Mouse (Mus musculus): ENCODE data around the gene Jazf1. TPM values are rescaled to one million over a fixed set of nuclear protein-coding genes. Genes with fewer than 3 reads are reported as not detected.

The Jazf1 gene
- total and polyA plus RNA-seq, 2 experiments from 2014 or later = 35.2 to 56.1 TPM

DNA sequence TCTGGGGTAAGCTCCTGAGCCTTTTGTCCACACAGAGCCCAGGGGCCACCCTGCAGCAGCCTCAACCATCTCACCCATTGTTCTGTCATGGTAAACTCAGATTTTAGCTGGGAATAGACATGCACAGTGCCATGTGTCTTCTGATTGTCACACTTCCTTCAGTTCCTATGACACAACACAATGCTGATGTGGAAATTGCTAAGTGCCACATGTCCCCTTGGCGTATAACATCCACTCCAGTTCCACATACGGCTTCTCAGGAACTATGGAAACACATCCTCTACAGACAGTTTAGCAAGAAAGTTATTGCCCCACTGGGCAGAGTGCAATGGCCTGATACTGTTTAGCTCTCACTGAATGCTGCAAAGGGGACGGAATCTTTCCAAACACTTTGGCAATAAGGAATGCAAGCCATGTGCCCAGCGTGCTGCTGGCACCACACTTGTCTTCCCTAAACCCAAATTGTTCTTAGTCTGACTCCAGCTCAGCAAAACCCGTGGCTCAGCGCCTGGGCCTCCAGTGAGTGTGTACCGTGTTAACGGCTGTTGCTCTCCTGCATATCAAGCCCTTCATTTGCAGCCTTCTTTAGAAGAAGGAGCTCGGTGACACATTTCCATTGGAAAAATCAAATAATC, 207.1 kb downstream of the Jazf1 start:
- DNase-seq (ENCODE audit: low spot score) (peak; percentile 81), ATAC-seq (peak; percentile 77)
- H3K27ac ChIP-seq = peak overlapping the region; percentile 56
- no peaks in the 10 kb centered on the region for H3K9me3 ChIP-seq (ENCODE audit: low read length)
- no peak overlapping the region for H3K4me3 ChIP-seq (ENCODE audit: low read length)
- no peak overlapping the region for H3K4me2 ChIP-seq (ENCODE audit: low read depth, low read length)
- no peaks in the 10 kb centered on the region for H3K36me3 ChIP-seq (ENCODE audit: insufficient read depth, low read length)
- 29% methylated on average over 9 of the region's 9 CpGs for WGBS
- no peaks in the 10 kb centered on the region for H3K27me3 ChIP-seq (ENCODE audit: insufficient read depth, low read length)
- no peak overlapping the region for H3K9ac ChIP-seq (replicated peaks; ENCODE audit: low read length)
- no peak for TF ChIP-seq CTCF (IDR thresholded peaks at IDR 0.05; ENCODE audit: low read depth)
- H3K4me1 ChIP-seq (ENCODE audit: insufficient read depth, low read length) = peaks cover 35% of the 10 kb centered on the region

DNA sequence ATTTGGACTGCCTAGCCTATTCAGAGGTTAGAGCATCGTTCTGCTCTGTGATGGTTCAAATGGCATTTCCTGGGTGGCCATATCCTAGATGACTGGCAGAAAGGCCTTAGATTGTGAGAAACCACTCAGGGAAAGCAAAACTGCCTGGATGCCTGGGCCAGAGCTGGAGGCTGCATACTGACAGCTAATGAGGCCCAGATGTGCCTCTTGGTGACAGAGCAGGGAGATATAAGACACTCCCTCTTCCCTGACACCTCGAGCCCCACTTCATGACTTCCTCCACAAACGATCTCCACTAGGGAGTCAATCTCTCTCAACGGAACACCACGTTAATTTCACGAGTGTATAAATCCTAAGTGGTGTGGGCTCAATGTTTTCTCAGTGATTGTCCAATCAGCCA, 207.7 kb downstream of the Jazf1 start:
- Histone ChIP-seq H3K27ac (peak overlapping the region; percentile 56; the same call in 1 of the 2 replicates), H3K27me3 (ENCODE audit: insufficient read depth, low read length) (no peaks in the 10 kb centered on the region), H3K4me2 (ENCODE audit: low read depth, low read length) (no peak overlapping the region), H3K9ac (replicated peaks; ENCODE audit: low read length) (no peak overlapping the region), H3K9me3 (ENCODE audit: low read length) (no peaks in the 10 kb centered on the region), H3K4me1 (ENCODE audit: insufficient read depth, low read length) (peaks cover 35% of the 10 kb centered on the region), H3K36me3 (ENCODE audit: insufficient read depth, low read length) (no peaks in the 10 kb centered on the region), H3K4me3 (ENCODE audit: low read length) (no peak overlapping the region)
- ATAC-seq (0 out of 2 replicates have a peak, but pooled peaks have one; percentile 9), DNase-seq (ENCODE audit: low spot score) (no peak)
- WGBS = 60% methylated on average over 6 of the region's 6 CpGs
- TF ChIP-seq CTCF (IDR thresholded peaks at IDR 0.05; ENCODE audit: low read depth) = no peak

DNA sequence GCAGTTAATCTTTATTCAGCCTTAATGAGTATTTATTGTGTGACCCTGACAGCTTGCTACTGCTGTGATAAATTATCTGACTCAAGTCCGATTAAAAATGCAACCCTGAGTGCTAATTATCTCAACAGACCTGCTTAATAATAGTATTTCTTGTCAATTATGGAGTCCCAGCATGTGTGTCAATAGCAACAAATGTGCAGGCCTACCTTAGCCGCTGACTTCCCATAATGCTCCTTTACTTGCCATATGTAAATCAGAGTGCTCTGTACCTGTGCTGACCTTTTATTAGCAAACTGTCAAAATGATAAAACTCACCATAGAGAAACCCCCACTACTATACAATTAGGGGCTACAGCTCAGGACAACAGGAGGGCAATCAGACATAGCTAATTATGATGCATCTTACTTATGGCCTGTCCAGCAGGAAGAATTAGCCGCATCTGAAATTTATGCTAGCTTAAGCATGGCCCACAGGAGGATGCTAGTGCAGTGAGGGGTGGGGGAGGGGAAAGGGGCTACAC, 209.5 kb downstream of the Jazf1 start:
- no peak overlapping the region for H3K27ac ChIP-seq

DNA sequence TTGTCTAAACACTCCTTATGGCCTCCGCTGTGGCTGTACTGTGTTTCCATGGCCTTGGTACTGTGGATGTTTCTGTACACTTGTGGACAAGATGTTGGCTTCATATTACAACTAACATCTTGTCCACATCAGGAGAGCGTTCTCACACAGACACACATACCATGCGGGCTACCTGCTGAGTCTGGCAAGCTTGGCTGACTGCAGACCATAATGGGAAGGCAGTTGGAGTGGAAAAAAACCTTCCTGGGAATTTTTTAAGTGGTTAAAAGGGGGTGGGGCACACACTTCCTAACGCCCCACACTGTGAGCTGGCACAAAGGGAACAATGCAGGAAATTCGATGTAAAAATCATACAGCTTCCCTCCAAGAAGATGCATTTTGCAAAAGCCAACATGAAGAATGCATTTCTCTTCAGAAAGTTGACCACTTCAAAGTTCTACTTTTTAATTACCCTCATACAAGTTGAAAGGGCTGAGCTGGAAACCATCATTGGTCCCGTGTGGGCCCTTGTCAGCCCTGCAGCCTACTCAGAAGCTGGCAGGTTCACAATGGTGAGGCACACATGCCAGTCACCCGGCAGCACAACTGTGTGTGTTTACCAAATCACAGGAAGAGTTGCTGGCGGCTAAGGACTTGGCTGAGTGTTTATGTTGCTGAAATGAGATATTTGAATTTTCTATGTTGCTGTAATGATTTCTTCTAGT, 215.9 kb downstream of the Jazf1 start:
- Histone ChIP-seq H3K36me3 (ENCODE audit: insufficient read depth, low read length) (no peaks in the 10 kb centered on the region), H3K9me3 (ENCODE audit: low read length) (no peaks in the 10 kb centered on the region), H3K4me1 (ENCODE audit: insufficient read depth, low read length) (peaks cover 35% of the 10 kb centered on the region), H3K9ac (replicated peaks; ENCODE audit: low read length) (no peak overlapping the region), H3K27ac (peak overlapping the region; percentile 62), H3K4me2 (ENCODE audit: low read depth, low read length) (no peak overlapping the region), H3K4me3 (ENCODE audit: low read length) (no peak overlapping the region), H3K27me3 (ENCODE audit: insufficient read depth, low read length) (no peaks in the 10 kb centered on the region)
- TF ChIP-seq CTCF (IDR thresholded peaks at IDR 0.05; ENCODE audit: low read depth) = no peak
- DNase-seq (ENCODE audit: low spot score) (peak; percentile 51), ATAC-seq (peak; percentile 36)
- WGBS = 28% methylated on average over 8 of the region's 8 CpGs

More for the DNA sequence above, 209.5 kb downstream of the Jazf1 start:
- no peak for TF ChIP-seq CTCF (IDR thresholded peaks at IDR 0.05; ENCODE audit: low read depth)
- Histone ChIP-seq H3K36me3 (ENCODE audit: insufficient read depth, low read length) (no peaks in the 10 kb centered on the region), H3K9ac (replicated peaks; ENCODE audit: low read length) (no peak overlapping the region), H3K4me1 (ENCODE audit: insufficient read depth, low read length) (peaks cover 38% of the 10 kb centered on the region), H3K27me3 (ENCODE audit: insufficient read depth, low read length) (no peaks in the 10 kb centered on the region), H3K4me2 (ENCODE audit: low read depth, low read length) (no peak overlapping the region), H3K4me3 (ENCODE audit: low read length) (no peak overlapping the region), H3K9me3 (ENCODE audit: low read length) (no peaks in the 10 kb centered on the region)
- peak; percentile 37 for DNase-seq (ENCODE audit: low spot score)
- no peak for ATAC-seq
- 27% methylated on average over 3 of the region's 3 CpGs for WGBS

DNA sequence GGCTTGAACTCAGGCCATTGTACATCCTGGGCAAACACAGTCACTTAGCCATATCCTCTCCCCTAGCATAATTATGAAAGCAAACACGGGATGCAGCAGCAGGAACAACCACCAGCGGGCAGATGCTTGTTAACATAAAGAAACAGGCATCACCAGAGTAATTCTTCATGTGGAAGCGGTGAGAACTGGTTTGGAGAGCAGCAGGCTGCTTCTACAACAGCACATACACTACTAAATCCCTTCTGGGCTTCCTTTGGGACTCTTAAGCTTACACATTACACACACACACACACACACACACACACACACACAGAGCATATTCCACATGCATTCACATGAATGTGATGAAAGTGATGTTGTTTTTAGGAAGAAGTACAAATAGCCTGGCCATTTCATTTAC, 216.5 kb downstream of the Jazf1 start:
- H3K9ac ChIP-seq (replicated peaks; ENCODE audit: low read length) = no peak overlapping the region
- WGBS = 24% methylated on average over 3 of the region's 3 CpGs
- H3K27me3 ChIP-seq (ENCODE audit: insufficient read depth, low read length) = no peaks in the 10 kb centered on the region
- H3K4me2 ChIP-seq (ENCODE audit: low read depth, low read length) = no peak overlapping the region
- H3K9me3 ChIP-seq (ENCODE audit: low read length) = no peaks in the 10 kb centered on the region
- ATAC-seq (peak; percentile 44; the same call in 1 of the 2 replicates), DNase-seq (ENCODE audit: low spot score) (peak; percentile 61)
- no peak overlapping the region for H3K4me3 ChIP-seq (ENCODE audit: low read length)
- peak; percentile 40 for TF ChIP-seq CTCF (IDR thresholded peaks at IDR 0.05; ENCODE audit: low read depth)
- no peaks in the 10 kb centered on the region for H3K36me3 ChIP-seq (ENCODE audit: insufficient read depth, low read length)
- H3K4me1 ChIP-seq (ENCODE audit: insufficient read depth, low read length) = peaks cover 29% of the 10 kb centered on the region
- peak overlapping the region; percentile 62 for H3K27ac ChIP-seq

DNA sequence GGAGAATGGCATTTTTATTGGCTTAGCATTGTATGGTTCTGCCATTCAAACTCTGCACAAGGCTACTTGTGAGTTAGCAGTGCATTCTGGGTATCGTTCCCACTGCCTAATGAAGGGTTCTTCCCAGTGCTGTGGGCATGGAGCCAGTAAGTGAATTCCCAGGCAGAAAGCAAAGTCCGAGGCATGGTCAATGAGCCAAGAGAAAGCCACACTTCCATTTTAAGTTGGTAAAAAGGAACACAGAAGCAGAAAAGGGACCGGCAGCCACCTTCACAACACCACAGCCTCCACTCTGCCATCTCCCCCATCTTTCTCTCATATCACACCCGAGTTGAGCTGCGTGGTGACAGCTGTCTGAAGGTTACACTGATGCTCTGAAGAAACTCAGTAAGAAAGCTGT, 217.4 kb downstream of the Jazf1 start:
- Histone ChIP-seq H3K9me3 (ENCODE audit: low read length) (no peaks in the 10 kb centered on the region), H3K4me1 (ENCODE audit: insufficient read depth, low read length) (peaks cover 23% of the 10 kb centered on the region), H3K27ac (peak overlapping the region; percentile 62; the same call in 1 of the 2 replicates), H3K4me3 (ENCODE audit: low read length) (no peak overlapping the region), H3K4me2 (ENCODE audit: low read depth, low read length) (no peak overlapping the region), H3K9ac (replicated peaks; ENCODE audit: low read length) (no peak overlapping the region), H3K27me3 (ENCODE audit: insufficient read depth, low read length) (no peaks in the 10 kb centered on the region), H3K36me3 (ENCODE audit: insufficient read depth, low read length) (no peaks in the 10 kb centered on the region)
- peak; percentile 65 for ATAC-seq
- 34% methylated on average over 5 of the region's 5 CpGs for WGBS
- DNase-seq (ENCODE audit: low spot score) = peak; percentile 84
- TF ChIP-seq CTCF (IDR thresholded peaks at IDR 0.05; ENCODE audit: low read depth) = no peak
